Mouse (Mus musculus) embryonic fibroblast, embryonic 13.5 days (primary cell): ENCODE measurements around the gene Abhd17c. TPM values are rescaled to one million over a fixed set of nuclear protein-coding genes. Genes with fewer than 3 reads are reported as not detected.
"Not testable (repeated sequence)": the region's sequence is repeated elsewhere in the genome, so short reads cannot be mapped to it uniquely, and the experiment has no call there.

Experiments used
- H3K27ac ChIP-seq: 2 replicates; pipeline ENCODE4 v1.5.1; 2012; ENCODE audit warnings: low read length, control low read depth, inconsistent platforms; ENCODE audit not compliant: insufficient read depth
- H3K4me1 ChIP-seq: 2 replicates; pipeline ENCODE4 v1.6.1; 2011; ENCODE audit warnings: low read length; ENCODE audit not compliant: control insufficient read depth, insufficient read depth
- H3K4me3 ChIP-seq: 2 replicates; pipeline ENCODE4 v1.5.1; 2011; ENCODE audit warnings: mild to moderate bottlenecking, control low read depth, low read length; ENCODE audit not compliant: insufficient read depth
- CTCF ChIP-seq: IDR thresholded peaks from 2 replicates; pipeline ENCODE4 v1.5.1; 2011; ENCODE audit warnings: mild to moderate bottlenecking, control low read depth, low read length, moderate library complexity, borderline replicate concordance; ENCODE audit not compliant: insufficient read depth
- POLR2A ChIP-seq: IDR thresholded peaks from 2 replicates; pipeline ENCODE4 v1.6.1; 2011; ENCODE audit warnings: low read depth, mild to moderate bottlenecking, control low read depth, low read length, moderate library complexity
- polyA plus RNA-seq: library from polyadenylated mRNA; stranded (reverse); fragments of >200 nt; gene quantifications from 2 replicates; pipeline ENCODE4 v1.2.4, GENCODE M21; 2011; ENCODE audit warnings: low read depth; ENCODE audit not compliant: missing spikeins, insufficient read length

Gene Abhd17c
- polyA plus RNA-seq, 1 experiment = 35.6 TPM

DNA sequence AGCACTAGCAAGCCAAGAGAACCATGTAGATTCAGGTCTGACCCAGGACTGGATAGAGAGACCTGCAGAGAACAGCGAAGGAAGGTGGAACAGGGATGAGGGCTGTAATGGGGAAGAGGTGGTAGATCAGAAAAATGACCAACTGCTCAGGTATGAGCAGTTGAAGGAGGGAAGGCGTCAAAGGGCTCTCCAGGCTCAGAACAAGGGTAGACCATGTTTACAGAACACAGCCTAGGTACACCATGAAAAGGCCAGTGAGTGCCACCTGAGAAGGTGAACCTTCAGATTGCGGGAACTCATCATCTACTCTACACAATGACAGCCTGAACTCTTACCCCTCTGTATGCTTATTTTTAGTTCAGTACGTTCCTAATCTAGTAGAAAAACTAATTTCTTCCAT lies 9.5 kb downstream of the Abhd17c start:
- Histone ChIP-seq H3K4me1 (peaks cover 19% of the 10 kb centered on the region), H3K27ac (peak overlapping the region; percentile 50; the same call in 1 of the 2 replicates), H3K4me3 (no peak overlapping the region)
- TF ChIP-seq POLR2A = no peak
- TF ChIP-seq CTCF = no peak

DNA sequence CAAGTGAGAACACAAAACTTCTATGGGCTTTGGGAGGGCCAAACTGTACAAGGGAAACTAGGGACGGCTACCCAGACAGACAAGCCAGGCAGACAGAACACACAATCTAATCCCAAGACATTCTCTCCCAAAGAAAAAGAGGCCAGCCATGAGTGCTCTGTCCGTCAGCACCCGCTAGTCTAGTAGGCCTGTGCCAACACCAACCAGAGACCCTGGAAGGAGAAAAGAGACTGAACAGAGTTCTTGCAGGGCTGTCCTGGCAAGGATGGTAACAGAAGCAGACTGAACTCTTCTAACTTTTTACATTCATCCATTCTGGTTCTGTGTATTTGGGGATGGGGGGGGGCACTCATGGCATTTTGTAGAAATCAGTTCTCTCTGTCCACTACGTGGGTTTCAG lies 12.1 kb downstream of the Abhd17c start:
- TF ChIP-seq POLR2A = no peak
- no peak for TF ChIP-seq CTCF
- H3K4me3 ChIP-seq = no peak overlapping the region
- H3K4me1 ChIP-seq = peaks cover 22% of the 10 kb centered on the region
- H3K27ac ChIP-seq = no peak overlapping the region

- TF ChIP-seq POLR2A (no peak), CTCF (no peak)
- Histone ChIP-seq H3K27ac (no peak overlapping the region), H3K4me1 (peaks cover 21% of the 10 kb centered on the region), H3K4me3 (no peak overlapping the region)
These were observed 13.0 kb downstream of the Abhd17c start for GRCm38 (mm10) chr7:84138731-84139130.

GRCm38 (mm10) chr7:84137779-84138178 lies 13.9 kb downstream of the Abhd17c start:
- Histone ChIP-seq H3K27ac (no peak overlapping the region), H3K4me1 (peaks cover 23% of the 10 kb centered on the region), H3K4me3 (no peak overlapping the region)
- TF ChIP-seq CTCF (no peak), POLR2A (no peak)

- H3K4me1 ChIP-seq = peaks cover 18% of the 10 kb centered on the region
- no peak overlapping the region for H3K27ac ChIP-seq
- TF ChIP-seq POLR2A (no peak), CTCF (no peak)
- H3K4me3 ChIP-seq = no peak overlapping the region
These were observed 15.6 kb downstream of the Abhd17c start for GRCm38 (mm10) chr7:84135799-84136700.

- H3K4me3 ChIP-seq = no peak overlapping the region
- H3K4me1 ChIP-seq = peaks cover 23% of the 10 kb centered on the region
- no peak overlapping the region for H3K27ac ChIP-seq
- TF ChIP-seq POLR2A (no peak), CTCF (no peak)
These were observed 19.0 kb downstream of the Abhd17c start for GRCm38 (mm10) chr7:84132704-84133103.

GRCm38 (mm10) chr7:84131736-84132135 lies 20.0 kb downstream of the Abhd17c start:
- no peak for TF ChIP-seq CTCF
- no peak for TF ChIP-seq POLR2A
- Histone ChIP-seq H3K4me3 (no peak overlapping the region), H3K4me1 (peaks cover 23% of the 10 kb centered on the region), H3K27ac (no peak overlapping the region)

DNA sequence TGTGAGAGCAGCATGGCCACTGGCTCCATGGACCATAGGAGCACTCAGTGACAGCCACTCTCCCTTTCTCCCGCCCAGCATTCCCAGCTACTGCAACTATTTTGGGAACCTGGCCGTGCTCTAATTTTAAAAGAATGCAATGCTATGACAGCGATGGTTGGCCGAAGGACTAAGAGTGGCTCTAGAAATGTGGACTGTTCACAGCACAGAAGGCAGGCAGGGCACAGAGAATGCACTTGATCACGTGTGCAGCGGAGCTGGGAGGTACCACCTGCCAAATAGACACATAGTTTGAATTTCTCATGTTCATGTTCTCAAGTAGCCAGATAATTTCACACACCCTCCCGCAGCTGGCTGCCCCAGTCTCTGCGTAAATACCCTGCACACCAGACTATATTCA lies 23.0 kb downstream of the Abhd17c start:
- no peak overlapping the region for H3K4me3 ChIP-seq
- TF ChIP-seq POLR2A = no peak
- TF ChIP-seq CTCF = no peak
- no peak overlapping the region for H3K27ac ChIP-seq
- peaks cover 25% of the 10 kb centered on the region for H3K4me1 ChIP-seq

GRCm38 (mm10) chr7:84125730-84126129 lies 26.0 kb downstream of the Abhd17c start:
- H3K27ac ChIP-seq = no peak overlapping the region
- TF ChIP-seq POLR2A (no peak), CTCF (no peak)
- H3K4me3 ChIP-seq = no peak overlapping the region
- H3K4me1 ChIP-seq = peaks cover 15% of the 10 kb centered on the region

GRCm38 (mm10) chr7:84123651-84124050 lies 28.0 kb downstream of the Abhd17c start:
- H3K27ac ChIP-seq = not testable (repeated sequence)

More at GRCm38 (mm10) chr7:84123651-84124050, 28.0 kb downstream of the Abhd17c start:
- H3K4me3 ChIP-seq = not testable (repeated sequence)
- peaks cover 10% of the 10 kb centered on the region for H3K4me1 ChIP-seq
